Mouse (Mus musculus): ENCODE measurements at regions not wholly inside any gene's neighbourhood (a gene's known extent, or its start where the extent isn't known, plus 50 kb on each side); places are given as distances from the start of the nearest gene placed in this dataset.

GRCm38 (mm10) chr2:75430161-75430940 lies 228.7 kb upstream of the Hnrnpa3 start:
- no peaks in the 10 kb centered on the region for H3K27me3 ChIP-seq (ENCODE audit: control insufficient read depth, insufficient read depth, low read length)
- no peak overlapping the region for H3K9ac ChIP-seq (ENCODE audit: low read length)
- TF ChIP-seq EP300 (optimal IDR thresholded peaks at IDR 0.05) (no peak), CTCF (IDR thresholded peaks at IDR 0.05; ENCODE audit: low read depth) (no peak)
- H3K4me2 ChIP-seq (replicated peaks; ENCODE audit: low read depth): no peak overlapping the region
- H3K36me3 ChIP-seq (ENCODE audit: control insufficient read depth, insufficient read depth, low read length): no peaks in the 10 kb centered on the region
- no peaks in the 10 kb centered on the region for H3K9me3 ChIP-seq (ENCODE audit: control insufficient read depth, low read length)
- WGBS: 76% methylated on average over 4 of the region's 4 CpGs
- H3K4me3 ChIP-seq (ENCODE audit: low read depth, low read length): no peak overlapping the region
- DNase-seq (ENCODE audit: low spot score) (no peak), ATAC-seq (ENCODE audit: low FRiP score, low TSS enrichment) (no peak)
- H3K4me1 ChIP-seq (replicated peaks; ENCODE audit: control insufficient read depth, insufficient read depth): no peaks in the 10 kb centered on the region
- H3K27ac ChIP-seq (replicated peaks): no peak overlapping the region

- H3K27me3 ChIP-seq (ENCODE audit: control insufficient read depth, insufficient read depth, low read length): no peaks in the 10 kb centered on the region
- H3K4me2 ChIP-seq (replicated peaks; ENCODE audit: low read depth): no peak overlapping the region
- H3K9me3 ChIP-seq (ENCODE audit: control insufficient read depth, low read length): no peaks in the 10 kb centered on the region
- H3K27ac ChIP-seq (replicated peaks): no peak overlapping the region
- no peak for TF ChIP-seq EP300 (optimal IDR thresholded peaks at IDR 0.05)
- no peak for TF ChIP-seq CTCF (IDR thresholded peaks at IDR 0.05; ENCODE audit: low read depth)
- WGBS: 84% methylated on average over 6 of the region's 6 CpGs
- no peak for DNase-seq (ENCODE audit: low spot score)
- H3K9ac ChIP-seq (ENCODE audit: low read length): no peak overlapping the region
- no peaks in the 10 kb centered on the region for H3K4me1 ChIP-seq (replicated peaks; ENCODE audit: control insufficient read depth, insufficient read depth)
- no peaks in the 10 kb centered on the region for H3K36me3 ChIP-seq (ENCODE audit: control insufficient read depth, insufficient read depth, low read length)
- H3K4me3 ChIP-seq (ENCODE audit: low read depth, low read length): no peak overlapping the region
- no peak for ATAC-seq (ENCODE audit: low FRiP score, low TSS enrichment)
Observed at GRCm38 (mm10) chr2:75431981-75432380, 227.1 kb upstream of the Hnrnpa3 start.

- DNase-seq (ENCODE audit: low spot score): no peak
- ATAC-seq (ENCODE audit: low FRiP score, low TSS enrichment): no peak
- Histone ChIP-seq H3K27me3 (ENCODE audit: control insufficient read depth, insufficient read depth, low read length) (no peaks in the 10 kb centered on the region), H3K9me3 (ENCODE audit: control insufficient read depth, low read length) (no peaks in the 10 kb centered on the region), H3K4me1 (replicated peaks; ENCODE audit: control insufficient read depth, insufficient read depth) (no peaks in the 10 kb centered on the region), H3K4me2 (replicated peaks; ENCODE audit: low read depth) (no peak overlapping the region), H3K4me3 (ENCODE audit: low read depth, low read length) (no peak overlapping the region), H3K36me3 (ENCODE audit: control insufficient read depth, insufficient read depth, low read length) (no peaks in the 10 kb centered on the region), H3K27ac (replicated peaks) (no peak overlapping the region), H3K9ac (ENCODE audit: low read length) (no peak overlapping the region)
- 76% methylated on average over 17 of the region's 17 CpGs for WGBS
- TF ChIP-seq EP300 (optimal IDR thresholded peaks at IDR 0.05): no peak
- no peak for TF ChIP-seq CTCF (IDR thresholded peaks at IDR 0.05; ENCODE audit: low read depth)
Observed at GRCm38 (mm10) chr2:75434521-75434920, 224.5 kb upstream of the Hnrnpa3 start.

- ATAC-seq (ENCODE audit: low FRiP score, low TSS enrichment) (no peak), DNase-seq (ENCODE audit: low spot score) (no peak)
- TF ChIP-seq EP300 (optimal IDR thresholded peaks at IDR 0.05) (no peak), CTCF (IDR thresholded peaks at IDR 0.05; ENCODE audit: low read depth) (no peak)
- Histone ChIP-seq H3K27ac (replicated peaks) (no peak overlapping the region), H3K4me2 (replicated peaks; ENCODE audit: low read depth) (no peak overlapping the region), H3K9me3 (ENCODE audit: control insufficient read depth, low read length) (no peaks in the 10 kb centered on the region), H3K9ac (ENCODE audit: low read length) (no peak overlapping the region), H3K4me3 (ENCODE audit: low read depth, low read length) (no peak overlapping the region), H3K27me3 (ENCODE audit: control insufficient read depth, insufficient read depth, low read length) (no peaks in the 10 kb centered on the region), H3K36me3 (ENCODE audit: control insufficient read depth, insufficient read depth, low read length) (no peaks in the 10 kb centered on the region), H3K4me1 (replicated peaks; ENCODE audit: control insufficient read depth, insufficient read depth) (no peaks in the 10 kb centered on the region)
- 83% methylated on average over 10 of the region's 10 CpGs for WGBS
Observed at GRCm38 (mm10) chr2:75439522-75440230, 219.4 kb upstream of the Hnrnpa3 start.

GRCm38 (mm10) chr2:75442632-75443031 lies 216.4 kb upstream of the Hnrnpa3 start:
- H3K4me3 ChIP-seq (ENCODE audit: low read depth, low read length): no peak overlapping the region
- 80% methylated on average over 1 of the region's 1 CpGs for WGBS
- DNase-seq (ENCODE audit: low spot score): no peak

GRCm38 (mm10) chr2:75445189-75445588 lies 213.9 kb upstream of the Hnrnpa3 start:
- Histone ChIP-seq H3K9me3 (ENCODE audit: control insufficient read depth, low read length) (no peaks in the 10 kb centered on the region), H3K9ac (ENCODE audit: low read length) (no peak overlapping the region), H3K27me3 (ENCODE audit: control insufficient read depth, insufficient read depth, low read length) (no peaks in the 10 kb centered on the region), H3K27ac (replicated peaks) (no peak overlapping the region), H3K36me3 (ENCODE audit: control insufficient read depth, insufficient read depth, low read length) (no peaks in the 10 kb centered on the region), H3K4me2 (replicated peaks; ENCODE audit: low read depth) (no peak overlapping the region), H3K4me1 (replicated peaks; ENCODE audit: control insufficient read depth, insufficient read depth) (no peaks in the 10 kb centered on the region), H3K4me3 (ENCODE audit: low read depth, low read length) (no peak overlapping the region)
- DNase-seq (ENCODE audit: low spot score) (no peak), ATAC-seq (ENCODE audit: low FRiP score, low TSS enrichment) (no peak)
- TF ChIP-seq EP300 (optimal IDR thresholded peaks at IDR 0.05) (no peak), CTCF (IDR thresholded peaks at IDR 0.05; ENCODE audit: low read depth) (no peak)

More at GRCm38 (mm10) chr2:75442632-75443031, 216.4 kb upstream of the Hnrnpa3 start:
- H3K9me3 ChIP-seq (ENCODE audit: control insufficient read depth, low read length): no peaks in the 10 kb centered on the region
- no peak overlapping the region for H3K9ac ChIP-seq (ENCODE audit: low read length)
- H3K27ac ChIP-seq (replicated peaks): no peak overlapping the region
- H3K36me3 ChIP-seq (ENCODE audit: control insufficient read depth, insufficient read depth, low read length): no peaks in the 10 kb centered on the region
- TF ChIP-seq EP300 (optimal IDR thresholded peaks at IDR 0.05): no peak
- no peak for TF ChIP-seq CTCF (IDR thresholded peaks at IDR 0.05; ENCODE audit: low read depth)
- no peak for ATAC-seq (ENCODE audit: low FRiP score, low TSS enrichment)
- H3K4me1 ChIP-seq (replicated peaks; ENCODE audit: control insufficient read depth, insufficient read depth): no peaks in the 10 kb centered on the region
- H3K4me2 ChIP-seq (replicated peaks; ENCODE audit: low read depth): no peak overlapping the region
- no peaks in the 10 kb centered on the region for H3K27me3 ChIP-seq (ENCODE audit: control insufficient read depth, insufficient read depth, low read length)

Data from stomach, postnatal 0 days (tissue).